Mouse (Mus musculus): ENCODE results near the gene Anapc10. TPM values are rescaled to one million over a fixed set of nuclear protein-coding genes. Genes with fewer than 3 reads are reported as not detected.
A peak's percentile ranks its signal among the peaks of the same experiment; 100 is the strongest.
"Not testable (repeated sequence)": the region's sequence is repeated elsewhere in the genome, so short reads cannot be mapped to it uniquely, and the experiment has no call there.

Anapc10 gene
- polyA plus RNA-seq, 1 experiment from 2014 or later: 35.5 TPM

- WGBS: 94% methylated on average over 2 of the region's 2 CpGs
- not testable (repeated sequence) for H3K9me3 ChIP-seq (replicated peaks; ENCODE audit: control insufficient read depth, low read length, poor library complexity, severe bottlenecking); H3K36me3 ChIP-seq (ENCODE audit: control insufficient read depth, insufficient read depth, low read length); H3K27ac ChIP-seq (ENCODE audit: low read length); H3K4me2 ChIP-seq (ENCODE audit: low read length); H3K4me3 ChIP-seq (ENCODE audit: low read depth, low read length); ATAC-seq; H3K27me3 ChIP-seq (ENCODE audit: control insufficient read depth, insufficient read depth, low read depth, low read length); H3K9ac ChIP-seq (ENCODE audit: low read depth, low read length); H3K4me1 ChIP-seq (ENCODE audit: control insufficient read depth, insufficient read depth, low read length)
Observed at GRCm38 (mm10) chr8:79794873-79795272, 83.3 kb downstream of the Anapc10 start.

- 64% methylated on average over 7 of the region's 7 CpGs for WGBS
- Histone ChIP-seq H3K4me2 (ENCODE audit: low read length) (no peak overlapping the region), H3K9me3 (replicated peaks; ENCODE audit: control insufficient read depth, low read length, poor library complexity, severe bottlenecking) (no peaks in the 10 kb centered on the region)
Observed at GRCm38 (mm10) chr8:79796690-79797089, 85.1 kb downstream of the Anapc10 start.

GRCm38 (mm10) chr8:79804499-79804898, 92.9 kb downstream of the Anapc10 start:
- H3K4me2 ChIP-seq (ENCODE audit: low read length): no peak overlapping the region
- no peak overlapping the region for H3K9ac ChIP-seq (ENCODE audit: low read depth, low read length)
- WGBS: 88% methylated on average over 6 of the region's 6 CpGs
- H3K36me3 ChIP-seq (ENCODE audit: control insufficient read depth, insufficient read depth, low read length): no peaks in the 10 kb centered on the region
- H3K4me1 ChIP-seq (ENCODE audit: control insufficient read depth, insufficient read depth, low read length): no peaks in the 10 kb centered on the region
- ATAC-seq: no peak
- no peak overlapping the region for H3K4me3 ChIP-seq (ENCODE audit: low read depth, low read length)
- H3K27me3 ChIP-seq (ENCODE audit: control insufficient read depth, insufficient read depth, low read depth, low read length): no peaks in the 10 kb centered on the region
- H3K9me3 ChIP-seq (replicated peaks; ENCODE audit: control insufficient read depth, low read length, poor library complexity, severe bottlenecking): no peaks in the 10 kb centered on the region
- H3K27ac ChIP-seq (ENCODE audit: low read length): no peak overlapping the region

More at GRCm38 (mm10) chr8:79796690-79797089, 85.1 kb downstream of the Anapc10 start:
- Histone ChIP-seq H3K9ac (ENCODE audit: low read depth, low read length) (no peak overlapping the region), H3K36me3 (ENCODE audit: control insufficient read depth, insufficient read depth, low read length) (no peaks in the 10 kb centered on the region), H3K27ac (ENCODE audit: low read length) (no peak overlapping the region), H3K4me3 (ENCODE audit: low read depth, low read length) (no peak overlapping the region), H3K27me3 (ENCODE audit: control insufficient read depth, insufficient read depth, low read depth, low read length) (no peaks in the 10 kb centered on the region), H3K4me1 (ENCODE audit: control insufficient read depth, insufficient read depth, low read length) (no peaks in the 10 kb centered on the region)
- peak; percentile 67; the same call in 1 of the 2 replicates for ATAC-seq

- WGBS: 79% methylated on average over 6 of the region's 6 CpGs
- Histone ChIP-seq H3K4me1 (ENCODE audit: control insufficient read depth, insufficient read depth, low read length) (no peaks in the 10 kb centered on the region), H3K4me2 (ENCODE audit: low read length) (no peak overlapping the region), H3K27ac (ENCODE audit: low read length) (no peak overlapping the region), H3K36me3 (ENCODE audit: control insufficient read depth, insufficient read depth, low read length) (no peaks in the 10 kb centered on the region), H3K9ac (ENCODE audit: low read depth, low read length) (no peak overlapping the region), H3K27me3 (ENCODE audit: control insufficient read depth, insufficient read depth, low read depth, low read length) (no peaks in the 10 kb centered on the region), H3K4me3 (ENCODE audit: low read depth, low read length) (no peak overlapping the region), H3K9me3 (replicated peaks; ENCODE audit: control insufficient read depth, low read length, poor library complexity, severe bottlenecking) (no peaks in the 10 kb centered on the region)
- no peak for ATAC-seq
Observed at GRCm38 (mm10) chr8:79806971-79807370, 95.4 kb downstream of the Anapc10 start.

- Histone ChIP-seq H3K4me3 (ENCODE audit: low read depth, low read length) (no peak overlapping the region), H3K27ac (ENCODE audit: low read length) (no peak overlapping the region), H3K9ac (ENCODE audit: low read depth, low read length) (no peak overlapping the region), H3K4me2 (ENCODE audit: low read length) (no peak overlapping the region), H3K27me3 (ENCODE audit: control insufficient read depth, insufficient read depth, low read depth, low read length) (peaks cover 11% of the 10 kb centered on the region), H3K4me1 (ENCODE audit: control insufficient read depth, insufficient read depth, low read length) (peaks cover 6% of the 10 kb centered on the region), H3K9me3 (replicated peaks; ENCODE audit: control insufficient read depth, low read length, poor library complexity, severe bottlenecking) (no peaks in the 10 kb centered on the region), H3K36me3 (ENCODE audit: control insufficient read depth, insufficient read depth, low read length) (no peaks in the 10 kb centered on the region)
- WGBS: 93% methylated on average over 5 of the region's 5 CpGs
- no peak for ATAC-seq
Observed at GRCm38 (mm10) chr8:79826534-79826933, 114.9 kb downstream of the Anapc10 start.

Other genes starting within 250 kb of the Anapc10 start
- 9.7 and 10.2 TPM in 2 replicates for gene Otud4, start 72.2 kb upstream of the Anapc10 start, polyA plus RNA-seq (2015; fragmentation: Nextera tagmentation; extraction: Ambion mirVana)
- gene Abce1, start 80 bp upstream of the Anapc10 start, polyA plus RNA-seq (2015; fragmentation: Nextera tagmentation; extraction: Ambion mirVana): 81.3 and 86.2 TPM in 2 replicates